ENCODE assay signal across 8 mouse cellular contexts in genomic region chrX:101993841-101994571, GRCm38 (mm10).
DNase-seq lines count a peak whose midpoint lies in the region; ATAC-seq lines count a peak whose summit lies in the region.

No protein-coding gene starts in this region.

- H3K4me3 ChIP-seq in embryonic facial prominence, embryonic 13.5 days = no peak overlapping the region
- no peak overlapping the region for H3K4me3 ChIP-seq in heart, embryonic 11.5 days (ENCODE audit: low read depth, low read length)
- H3K4me3 ChIP-seq in lung, embryonic 16.5 days (ENCODE audit: low read length) = no peak overlapping the region

- WGBS in embryonic facial prominence, embryonic 13.5 days = 31% methylated on average over 12 of the region's 12 CpGs
- 30% methylated on average over 12 of the region's 12 CpGs for WGBS in heart, embryonic 11.5 days (ENCODE audit: insufficient replicate concordance)
- WGBS in lung, embryonic 16.5 days = 26% methylated on average over 12 of the region's 12 CpGs

- peaks cover 40% of the 10 kb centered on the region for H3K27me3 ChIP-seq in embryonic facial prominence, embryonic 13.5 days
- no peaks in the 10 kb centered on the region for H3K27me3 ChIP-seq in heart, embryonic 11.5 days (ENCODE audit: control insufficient read depth, insufficient read depth, low read length)
- H3K27me3 ChIP-seq in lung, embryonic 16.5 days (ENCODE audit: control insufficient read depth, insufficient read depth, low read depth, low read length) = no peaks in the 10 kb centered on the region; the same call in 1 of the 2 replicates

- no peak overlapping the region for H3K9ac ChIP-seq in embryonic facial prominence, embryonic 13.5 days
- H3K9ac ChIP-seq in heart, embryonic 11.5 days (ENCODE audit: low read depth, low read length) = no peak overlapping the region
- no peak overlapping the region for H3K9ac ChIP-seq in lung, embryonic 16.5 days (ENCODE audit: low read length)

- peak; percentile 29 for DNase-seq in gastrocnemius, adult 18-20 months (ENCODE audit: low spot score)
- DNase-seq in gastrocnemius, postnatal 36 days = no peak
- peak; percentile 41 for DNase-seq in kidney, postnatal 14 days
- DNase-seq in right cerebral cortex, postnatal 14 days = peak; percentile 44

- ATAC-seq in embryonic facial prominence, embryonic 13.5 days (ENCODE audit: insufficient number of reproducible peaks, insufficient read depth, low FRiP score, low TSS enrichment, low read depth) = no peak
- ATAC-seq in heart, embryonic 11.5 days (replicated peaks; ENCODE audit: insufficient number of reproducible peaks, low FRiP score, low TSS enrichment) = no peak
- ATAC-seq in lung, embryonic 16.5 days (ENCODE audit: low read depth) = peak; percentile 92
- no peak for ATAC-seq in erythroblast, adult 5-6 weeks (replicated peaks; ENCODE audit: low FRiP score, poor library complexity, severe bottlenecking)

- H3K4me1 ChIP-seq in embryonic facial prominence, embryonic 13.5 days = 0 out of 2 replicates have a peak, but pooled peaks cover 10% of the 10 kb centered on the region
- peaks cover 5% of the 10 kb centered on the region; the same call in 1 of the 2 replicates for H3K4me1 ChIP-seq in heart, embryonic 11.5 days (ENCODE audit: control insufficient read depth, insufficient read depth, low read length)
- H3K4me1 ChIP-seq in lung, embryonic 16.5 days (replicated peaks; ENCODE audit: control insufficient read depth, insufficient read depth, low read length) = peaks cover 7% of the 10 kb centered on the region

- intact Hi-C loops in gastrocnemius, postnatal 36 days (cut with DNase I) = no loop called here

- peak overlapping the region; percentile 33; the same call in 1 of the 2 replicates for H3K27ac ChIP-seq in embryonic facial prominence, embryonic 13.5 days
- peak overlapping the region; percentile 77 for H3K27ac ChIP-seq in heart, embryonic 11.5 days (ENCODE audit: low read depth, low read length)
- H3K27ac ChIP-seq in lung, embryonic 16.5 days (ENCODE audit: low read length) = peak overlapping the region; percentile 48

- H3K9me3 ChIP-seq in embryonic facial prominence, embryonic 13.5 days = no peaks in the 10 kb centered on the region
- H3K9me3 ChIP-seq in heart, embryonic 11.5 days (replicated peaks; ENCODE audit: control insufficient read depth, low read length) = no peaks in the 10 kb centered on the region
- H3K9me3 ChIP-seq in lung, embryonic 16.5 days (ENCODE audit: control insufficient read depth, low read length) = no peaks in the 10 kb centered on the region

- no peaks in the 10 kb centered on the region for H3K36me3 ChIP-seq in embryonic facial prominence, embryonic 13.5 days
- no peaks in the 10 kb centered on the region for H3K36me3 ChIP-seq in heart, embryonic 11.5 days (ENCODE audit: control insufficient read depth, insufficient read depth, low read length)
- no peaks in the 10 kb centered on the region for H3K36me3 ChIP-seq in lung, embryonic 16.5 days (ENCODE audit: control insufficient read depth, insufficient read depth, low read length)

- H3K4me2 ChIP-seq in embryonic facial prominence, embryonic 13.5 days = no peak overlapping the region
- H3K4me2 ChIP-seq in heart, embryonic 11.5 days = no peak overlapping the region
- no peak overlapping the region for H3K4me2 ChIP-seq in lung, embryonic 16.5 days (ENCODE audit: low read depth, low read length)

Comparison
In these comparisons a context has a peak if more than half of its experiments do, and no peak if none do; other contexts are left out.
1. DNase-seq: peak in gastrocnemius, adult 18-20 months (single experiment), kidney, postnatal 14 days (single experiment) and right cerebral cortex, postnatal 14 days (single experiment); none in gastrocnemius, postnatal 36 days (0 of 2).
2. Peak in every context shown above with its lines, with median percentiles within 50 percentile points of each other: H3K27ac ChIP-seq.